Mouse (Mus musculus) right cerebral cortex, postnatal 25 days (tissue): Measurements from ENCODE around the gene Mvb12a.

Experiments
- DNase-seq: peaks from one replicate; pipeline ENCODE4 v3.0.0; 2022

The Mvb12a gene

DNA sequence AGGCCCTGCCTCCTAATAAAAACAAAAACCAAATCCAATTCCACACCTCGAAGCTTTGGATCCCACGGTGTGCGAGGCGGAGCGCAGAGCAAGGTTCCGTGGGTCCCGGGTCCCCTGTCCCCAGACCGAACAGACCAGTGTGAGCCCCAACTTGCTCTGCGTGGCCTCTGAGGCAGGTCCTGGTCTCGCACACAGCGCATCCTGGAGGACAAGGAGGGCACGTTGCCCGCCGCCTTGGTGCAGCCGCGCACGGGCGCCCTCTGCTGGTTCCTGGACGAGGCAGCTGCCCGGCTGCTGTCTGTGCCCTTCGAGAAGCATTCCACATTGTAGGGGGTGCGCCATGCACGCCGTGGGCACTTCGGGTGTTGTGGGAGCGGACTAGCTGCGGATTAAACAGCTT lies 53.1 kb downstream of the Mvb12a start:
- peak; percentile 87 for DNase-seq

GRCm38 (mm10) chr8:71596384-71596783 lies 53.7 kb downstream of the Mvb12a start:
- DNase-seq = no peak

DNA sequence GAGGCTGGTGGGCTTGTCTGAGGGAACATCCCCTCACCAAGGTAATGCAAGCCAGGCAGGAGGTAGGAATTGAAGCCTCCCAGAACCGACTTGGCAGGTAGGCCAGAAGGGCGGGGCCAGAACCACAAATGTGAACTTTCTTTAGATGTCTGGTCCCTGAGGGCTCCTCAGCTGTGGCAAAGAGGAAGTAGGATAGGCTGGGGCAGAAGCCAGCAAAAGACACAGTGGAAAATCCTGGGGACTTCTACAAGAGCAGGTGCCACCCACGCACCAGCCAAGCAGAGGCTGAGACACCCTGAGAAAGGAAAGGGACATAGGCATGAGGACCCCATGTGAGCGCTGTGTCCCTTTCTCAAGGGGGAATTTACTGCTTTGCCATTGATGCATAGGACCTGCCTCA lies 54.1 kb downstream of the Mvb12a start:
- DNase-seq = no peak

- DNase-seq = no peak
These were observed 54.7 kb downstream of the Mvb12a start, which contains the start of gene Fam129c for GRCm38 (mm10) chr8:71597451-71597850. TSS of gene Fam129c (plus strand) at chr8:71597648.
